Mouse (Mus musculus) heart, adult 2 months (tissue): ENCODE measurements at regions not wholly inside any gene's neighbourhood (a gene's known extent, or its start where the extent isn't known, plus 50 kb on each side); places are given as distances from the start of the nearest gene placed in this dataset.

Experiments
- DNase-seq, 2 experiments: peaks; one replicate each; pipeline ENCODE4 v3.0.0; 2021
- H3K27ac ChIP-seq: fragments of 200-600 bp; 2 replicates; pipeline ENCODE4 v1.8.1; 2022
- H3K27me3 ChIP-seq: fragments of 200-500 bp; 2 replicates; pipeline ENCODE4 v1.6.1; 2012; ENCODE audit warnings: mild to moderate bottlenecking, low read length, inconsistent platforms, mixed read lengths; ENCODE audit not compliant: control insufficient read depth, insufficient read depth
- H3K36me3 ChIP-seq: fragments of 200-500 bp; 2 replicates; pipeline ENCODE4 v1.6.1; 2012; ENCODE audit warnings: low read length, inconsistent platforms; ENCODE audit not compliant: control insufficient read depth, insufficient read depth
- H3K4me1 ChIP-seq: fragments of 200-500 bp; 2 replicates; pipeline ENCODE4 v1.6.1; 2011; ENCODE audit warnings: low read length; ENCODE audit not compliant: control insufficient read depth, insufficient read depth
- H3K4me3 ChIP-seq: fragments of 200-600 bp; 2 replicates; pipeline ENCODE4 v1.8.1; 2022
- H3K79me2 ChIP-seq: fragments of 200-500 bp; replicated peaks from 2 replicates; pipeline ENCODE4 v1.6.1; 2012; ENCODE audit warnings: mild to moderate bottlenecking, inconsistent platforms, low read length, moderate library complexity, mixed read lengths; ENCODE audit not compliant: control insufficient read depth, insufficient read depth
- H3K9ac ChIP-seq: fragments of 200-500 bp; 2 replicates; pipeline ENCODE4 v1.6.1; 2012; ENCODE audit warnings: low read depth, mild to moderate bottlenecking, control low read depth, inconsistent platforms, low read length, mixed read lengths
- CTCF ChIP-seq: fragments of 200-600 bp; IDR thresholded peaks from 2 replicates; pipeline ENCODE4 v1.8.1; 2022; ENCODE audit warnings: antibody characterized with exemption, mild to moderate bottlenecking, moderate library complexity
- EP300 ChIP-seq: fragments of 200-500 bp; IDR thresholded peaks from 2 replicates; pipeline ENCODE4 v1.6.1; 2011; ENCODE audit warnings: low read depth, low read length, control low read depth; ENCODE audit not compliant: insufficient read depth
- POLR2A ChIP-seq: fragments of 200-500 bp; IDR thresholded peaks from 2 replicates; pipeline ENCODE4 v1.6.1; 2011; ENCODE audit warnings: mild to moderate bottlenecking, low read depth, low read length, control low read depth; ENCODE audit not compliant: insufficient read depth
- WGBS: fragments of 180-500 bp; shearing (Covaris S2); methylation state at CpG from one replicate; pipeline ENCODE4 v1.1.7; 2018; 5-methylcytosine and 5-hydroxymethylcytosine counted together
- intact Hi-C: fragments of 180-260 bp; cut with DNase I; formaldehyde crosslinking; loops from one replicate; pipeline ENCODE4 v1.15.1; 2025

DNA sequence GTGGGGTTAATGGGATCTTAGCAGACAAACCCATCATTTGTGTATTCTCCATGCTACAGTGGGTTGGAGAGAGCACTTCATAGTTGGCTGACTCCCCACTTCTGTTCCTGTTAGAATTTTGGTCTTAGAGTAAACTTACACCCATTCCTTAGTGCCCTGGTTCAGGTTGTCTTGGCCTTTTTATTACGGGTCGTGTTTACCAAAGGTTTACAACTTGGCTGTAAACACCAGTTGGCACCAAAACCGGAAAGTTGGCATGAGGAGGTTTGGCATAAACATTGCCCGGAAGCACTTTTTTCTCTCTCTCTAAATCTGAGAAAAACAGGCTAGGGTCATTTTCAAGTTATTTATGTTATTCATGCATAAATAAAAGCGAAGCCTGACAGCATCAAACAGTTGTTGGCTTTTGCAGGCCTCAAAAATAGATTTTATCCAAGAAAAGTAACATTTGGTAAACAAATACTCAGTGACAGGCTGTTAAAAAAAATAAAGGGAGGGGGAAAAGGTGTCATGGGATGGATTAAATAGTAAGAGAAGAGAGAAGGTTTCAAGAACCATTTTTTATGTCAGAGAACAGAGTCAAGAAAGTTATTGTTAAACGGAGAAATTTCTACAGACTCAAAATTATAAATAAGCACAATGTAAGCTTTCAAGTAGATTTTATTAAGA lies 148.0 kb upstream of the Klf6 start:
- peak overlapping the region; percentile 70 for H3K27ac ChIP-seq
- no peak overlapping the region for H3K4me3 ChIP-seq
- no peaks in the 10 kb centered on the region for H3K27me3 ChIP-seq
- TF ChIP-seq POLR2A (no peak), EP300 (no peak), CTCF (no peak)
- no peak overlapping the region for H3K9ac ChIP-seq
- 79% methylated on average over 6 of the region's 6 CpGs for WGBS
- H3K36me3 ChIP-seq, result peaks cover 7% of the 10 kb centered on the region
- no peaks in the 10 kb centered on the region for H3K79me2 ChIP-seq
- no peak for DNase-seq
- intact Hi-C loops, result loop anchor here (5.0 to 10.0 kb wide), 3 partner anchors 134 to 1049 kb away; no protein-coding TSS in a partner anchor
- H3K4me1 ChIP-seq, result no peaks in the 10 kb centered on the region; the same call in 1 of the 2 replicates

DNA sequence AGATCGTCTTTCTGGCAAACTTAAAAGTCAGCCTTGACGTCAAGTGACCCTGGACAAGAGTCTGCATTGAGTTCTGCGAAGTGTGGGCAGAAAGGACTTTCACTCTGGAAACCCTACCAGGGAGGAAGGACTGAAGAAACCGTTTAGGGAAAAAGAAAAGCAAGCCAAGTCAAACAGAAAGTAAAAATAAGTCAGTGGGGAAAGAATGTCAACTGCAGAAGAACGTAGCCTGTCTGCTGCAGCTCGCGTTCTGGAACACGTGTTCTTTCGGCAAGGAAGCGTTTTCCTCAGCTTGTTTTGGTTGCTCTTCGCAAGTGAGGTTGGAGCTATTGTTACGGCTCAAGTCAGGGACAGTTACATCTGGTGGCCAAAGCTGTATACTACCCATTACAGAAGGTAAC lies 147.1 kb upstream of the Klf6 start:
- Histone ChIP-seq H3K27ac (peak overlapping the region; percentile 70), H3K4me1 (no peaks in the 10 kb centered on the region; the same call in 1 of the 2 replicates), H3K79me2 (no peaks in the 10 kb centered on the region), H3K36me3 (peaks cover 7% of the 10 kb centered on the region), H3K27me3 (no peaks in the 10 kb centered on the region), H3K4me3 (peak overlapping the region; percentile 27), H3K9ac (peak overlapping the region; percentile 10)
- intact Hi-C loops, result loop anchor here (2.0 to 10.0 kb wide), 4 partner anchors 133 to 1049 kb away; partner anchors contain the start of gene Klf6
- TF ChIP-seq CTCF (peak; percentile 24), POLR2A (peak; percentile 55; the same call in 1 of the 2 replicates), EP300 (peak; percentile 73; the same call in 1 of the 2 replicates)
- 5% methylated on average over 12 of the region's 12 CpGs for WGBS
- peak; percentile 47 to 72 for DNase-seq

DNA sequence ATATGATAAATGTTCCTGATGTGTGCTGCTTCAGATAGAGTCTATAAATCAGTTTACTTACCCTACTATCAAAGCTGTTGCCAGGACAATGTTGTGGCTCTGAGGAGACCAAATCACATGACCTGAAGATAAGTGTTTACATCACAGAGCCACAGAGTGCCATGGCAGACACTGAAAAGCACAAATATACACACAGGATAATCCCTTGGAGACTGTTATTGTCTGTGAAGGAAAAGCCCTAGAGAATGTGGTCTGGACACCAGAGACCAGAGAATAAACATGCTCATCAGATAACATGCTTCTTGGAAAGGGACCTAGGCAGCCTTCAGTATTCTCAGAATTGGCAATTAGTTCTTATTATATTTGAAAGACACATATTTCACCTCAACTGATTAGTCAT lies 146.5 kb upstream of the Klf6 start:
- Histone ChIP-seq H3K4me3 (peak overlapping the region; percentile 27), H3K27me3 (no peaks in the 10 kb centered on the region), H3K36me3 (peaks cover 7% of the 10 kb centered on the region), H3K79me2 (no peaks in the 10 kb centered on the region), H3K4me1 (no peaks in the 10 kb centered on the region; the same call in 1 of the 2 replicates), H3K9ac (0 out of 2 replicates have a peak overlapping the region, but pooled peaks have one; percentile 34), H3K27ac (peak overlapping the region; percentile 70)
- TF ChIP-seq EP300 (no peak), POLR2A (no peak), CTCF (no peak)
- intact Hi-C loops, result loop anchor here (2.0 to 10.0 kb wide), 5 partner anchors 88 to 1050 kb away; partner anchors contain the start of gene Klf6
- DNase-seq, result no peak

DNA sequence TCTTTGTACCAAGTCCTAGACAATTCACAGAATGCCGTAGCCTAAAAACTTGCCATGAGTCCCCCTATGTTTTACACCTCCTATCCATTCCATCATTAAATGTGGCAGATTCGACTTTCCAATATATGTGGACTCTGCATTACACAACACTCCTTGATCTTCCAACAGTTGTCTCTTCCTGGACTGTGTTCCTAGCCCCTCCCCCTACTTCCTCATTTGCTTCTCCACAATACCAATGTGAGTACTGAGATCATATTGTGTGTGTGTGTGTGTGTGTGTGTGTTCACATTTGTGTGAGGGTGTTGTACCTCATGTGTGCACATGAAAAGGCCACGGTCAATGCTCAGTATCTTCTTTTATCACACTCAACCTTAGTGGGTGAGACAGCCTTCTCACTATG lies 144.5 kb upstream of the Klf6 start:
- no peaks in the 10 kb centered on the region for H3K79me2 ChIP-seq
- no peaks in the 10 kb centered on the region for H3K27me3 ChIP-seq
- peaks cover 7% of the 10 kb centered on the region for H3K36me3 ChIP-seq
- 87% methylated on average over 3 of the region's 3 CpGs for WGBS
- no peak overlapping the region for H3K27ac ChIP-seq
- H3K4me1 ChIP-seq, result no peaks in the 10 kb centered on the region; the same call in 1 of the 2 replicates
- DNase-seq, result no peak
- TF ChIP-seq POLR2A (no peak), EP300 (no peak), CTCF (no peak)
- H3K9ac ChIP-seq, result no peak overlapping the region
- intact Hi-C loops, result loop anchor here (5.0 to 10.0 kb wide), 2 partner anchors 86 to 1052 kb away; no protein-coding TSS in a partner anchor
- no peak overlapping the region for H3K4me3 ChIP-seq

DNA sequence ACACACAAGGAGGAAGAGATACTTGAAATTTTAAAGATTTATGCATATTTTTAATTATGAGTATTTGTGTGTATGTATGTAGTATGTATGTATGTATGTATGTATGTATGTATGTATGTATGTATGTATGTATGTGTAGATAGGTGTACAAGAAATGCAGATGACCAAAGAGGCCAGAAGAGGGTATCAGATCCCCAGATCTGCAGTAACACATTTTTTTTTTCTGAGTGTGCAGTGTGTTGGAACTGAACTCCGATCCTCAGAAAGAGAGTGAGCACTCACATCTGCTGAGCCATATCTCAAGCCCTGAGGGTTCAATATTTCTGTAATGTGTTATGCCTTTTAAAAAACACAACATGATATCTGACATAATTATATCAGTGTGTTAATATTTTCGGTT lies 138.0 kb upstream of the Klf6 start:
- Histone ChIP-seq H3K79me2 (no peaks in the 10 kb centered on the region), H3K4me3 (no peak overlapping the region; the same call in 1 of the 2 replicates), H3K9ac (no peak overlapping the region), H3K27ac (no peak overlapping the region), H3K36me3 (no peaks in the 10 kb centered on the region), H3K27me3 (no peaks in the 10 kb centered on the region), H3K4me1 (no peaks in the 10 kb centered on the region)
- intact Hi-C loops, result no loop called here
- 85% methylated on average over 2 of the region's 2 CpGs for WGBS
- no peak for TF ChIP-seq EP300
- TF ChIP-seq CTCF, result no peak
- TF ChIP-seq POLR2A, result no peak
- DNase-seq, result no peak

DNA sequence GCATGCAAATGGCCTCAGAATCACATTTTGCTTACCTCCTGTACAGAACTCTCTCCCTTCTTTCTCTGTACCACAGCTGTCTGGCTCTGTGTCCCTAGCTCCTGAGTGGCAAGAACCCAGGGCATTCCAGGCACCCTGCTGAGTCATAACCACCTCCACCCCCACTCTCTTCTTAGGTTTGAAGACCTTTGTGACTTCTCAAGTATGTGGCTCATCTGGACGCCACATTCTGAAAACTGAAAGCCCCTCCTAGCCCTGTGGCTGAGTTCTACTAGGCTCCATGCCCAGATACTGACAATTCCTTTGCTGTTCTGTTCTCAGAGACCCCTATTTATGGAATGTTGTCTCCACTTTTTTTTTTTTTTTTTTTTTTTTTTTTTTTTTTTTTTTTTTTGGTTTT lies 136.9 kb upstream of the Klf6 start:
- Histone ChIP-seq H3K4me3 (no peak overlapping the region; the same call in 1 of the 2 replicates), H3K9ac (no peak overlapping the region), H3K79me2 (no peaks in the 10 kb centered on the region), H3K27ac (peak overlapping the region; percentile 24), H3K36me3 (no peaks in the 10 kb centered on the region), H3K27me3 (no peaks in the 10 kb centered on the region), H3K4me1 (no peaks in the 10 kb centered on the region)
- 61% methylated on average over 1 of the region's 1 CpGs for WGBS
- DNase-seq, result peak in 1 of 2 experiments; percentile 38
- intact Hi-C loops, result no loop called here
- TF ChIP-seq POLR2A, result no peak
- TF ChIP-seq CTCF, result no peak
- no peak for TF ChIP-seq EP300
